ENCODE assay signal across 8 mouse cellular contexts in genomic region chr12:72427722-72428126, GRCm38 (mm10). TPM values are rescaled to one million over a fixed set of nuclear protein-coding genes. Genes with fewer than 3 reads are reported as not detected.
DNase-seq lines count a peak whose midpoint lies in the region; ATAC-seq lines count a peak whose summit lies in the region.

No protein-coding gene starts in this region.

- no peak overlapping the region for H3K9ac ChIP-seq in embryonic facial prominence, embryonic 11.5 days (replicated peaks; ENCODE audit: low read length)

- WGBS in embryonic facial prominence, embryonic 11.5 days: 32% methylated on average over 11 of the region's 11 CpGs
- 22% methylated on average over 11 of the region's 11 CpGs for WGBS in heart, embryonic 10.5 days

- no peak overlapping the region for H3K4me2 ChIP-seq in embryonic facial prominence, embryonic 11.5 days (ENCODE audit: low read depth, low read length)

- ATAC-seq in embryonic facial prominence, embryonic 11.5 days (replicated peaks; ENCODE audit: insufficient number of reproducible peaks, low FRiP score, low TSS enrichment, low read depth): no peak

- DNase-seq in 3T3-L1 (ENCODE audit: low read depth, low spot score): peak; percentile 60
- DNase-seq in adrenal gland, postnatal 14 days: peak; percentile 69
- DNase-seq in embryonic facial prominence, embryonic 11.5 days (ENCODE audit: low spot score): peak; percentile 79
- DNase-seq in heart, embryonic 10.5 days (ENCODE audit: low spot score): peak; percentile 80
- peak; percentile 81 for DNase-seq in kidney, postnatal 10 days
- peak; percentile 62 for DNase-seq in liver
- DNase-seq in neural tube, embryonic 10.5 days (ENCODE audit: extremely low spot score, low spot score): peak; percentile 61
- DNase-seq in telencephalon, adult 2 months (ENCODE audit: low read depth, low spot score): peak; percentile 69

- H3K9me3 ChIP-seq in embryonic facial prominence, embryonic 11.5 days (replicated peaks; ENCODE audit: control insufficient read depth, low read length): no peaks in the 10 kb centered on the region
- no peaks in the 10 kb centered on the region for H3K9me3 ChIP-seq in heart, embryonic 10.5 days

- H3K4me1 ChIP-seq in embryonic facial prominence, embryonic 11.5 days (ENCODE audit: control insufficient read depth, insufficient read depth, low read length): no peaks in the 10 kb centered on the region
- no peaks in the 10 kb centered on the region for H3K4me1 ChIP-seq in heart, embryonic 10.5 days

- H3K27me3 ChIP-seq in embryonic facial prominence, embryonic 11.5 days (ENCODE audit: control insufficient read depth, insufficient read depth, low read length): no peaks in the 10 kb centered on the region
- H3K27me3 ChIP-seq in heart, embryonic 10.5 days (ENCODE audit: insufficient read depth, poor library complexity, severe bottlenecking): no peaks in the 10 kb centered on the region

- H3K4me3 ChIP-seq in embryonic facial prominence, embryonic 11.5 days (ENCODE audit: low read depth, low read length): no peak overlapping the region
- H3K4me3 ChIP-seq in heart, embryonic 10.5 days: no peak overlapping the region

- no peak overlapping the region for H3K27ac ChIP-seq in embryonic facial prominence, embryonic 11.5 days (replicated peaks; ENCODE audit: low read depth, low read length)
- H3K27ac ChIP-seq in heart, embryonic 10.5 days: no peak overlapping the region

- no peaks in the 10 kb centered on the region for H3K36me3 ChIP-seq in embryonic facial prominence, embryonic 11.5 days (replicated peaks; ENCODE audit: control insufficient read depth, insufficient read depth, low read depth, low read length)
- H3K36me3 ChIP-seq in heart, embryonic 10.5 days: no peaks in the 10 kb centered on the region

RNA-seq across cellular contexts. Expression of gene Lrrc9, which starts 13.9 kb away (rescaled TPM):
- total RNA-seq in adrenal gland, postnatal 14 days (2021): 2.9 and 4.4 TPM in 2 replicates
- 1.5 and 2.1 TPM in 2 replicates for polyA plus RNA-seq in embryonic facial prominence, embryonic 11.5 days (2014; fragmentation: Nextera tagmentation; extraction: Ambion mirVana)
- 1.2 and 1.4 TPM in 2 replicates for polyA plus RNA-seq in heart, embryonic 10.5 days (2016; fragmentation: Nextera tagmentation; extraction: Ambion mirVana)

RNA-seq across cellular contexts. Expression of gene Rtn1, which starts 18.9 kb away (rescaled TPM):
- 19.1 and 37.3 TPM in 2 replicates for total RNA-seq in adrenal gland, postnatal 14 days (2021)
- polyA plus RNA-seq in embryonic facial prominence, embryonic 11.5 days (2014; fragmentation: Nextera tagmentation; extraction: Ambion mirVana): 79.0 and 110 TPM in 2 replicates
- 13.8 and 15.2 TPM in 2 replicates for polyA plus RNA-seq in heart, embryonic 10.5 days (2016; fragmentation: Nextera tagmentation; extraction: Ambion mirVana)
